Mouse (Mus musculus): ENCODE measurements around the gene Cables2. TPM values are rescaled to one million over a fixed set of nuclear protein-coding genes. Genes with fewer than 3 reads are reported as not detected.

The Cables2 gene
- total RNA-seq, 2 experiments from 2014 or later: 9.7 to 11.5 TPM

- intact Hi-C loops (cut with DNase I): no loop called here
These were observed 58.8 kb downstream of the Cables2 start for GRCm38 (mm10) chr2:180214352-180214978.

DNA sequence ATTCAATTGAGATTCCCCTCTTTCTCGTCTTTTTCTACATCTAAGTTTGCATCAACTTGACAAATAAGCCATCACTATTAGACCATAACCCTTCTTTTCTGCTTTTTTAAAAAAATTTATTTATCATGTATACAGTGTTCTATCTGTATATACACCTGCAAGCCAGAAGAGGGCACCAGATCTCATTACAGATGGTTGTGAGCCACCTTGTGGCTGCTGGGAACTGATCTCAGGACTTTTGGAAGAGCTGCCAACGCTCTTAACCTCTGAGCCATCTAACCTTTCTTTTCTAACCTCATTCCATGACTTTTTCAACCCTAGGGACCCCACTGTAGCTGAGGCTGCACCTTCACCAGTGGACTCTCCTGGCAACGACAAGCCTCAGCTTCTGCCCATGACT lies 61.0 kb downstream of the Cables2 start:
- intact Hi-C loops (cut with DNase I): no loop called here
- DNase-seq: no peak

More at GRCm38 (mm10) chr2:180214352-180214978, 58.8 kb downstream of the Cables2 start:
- DNase-seq: no peak

DNA sequence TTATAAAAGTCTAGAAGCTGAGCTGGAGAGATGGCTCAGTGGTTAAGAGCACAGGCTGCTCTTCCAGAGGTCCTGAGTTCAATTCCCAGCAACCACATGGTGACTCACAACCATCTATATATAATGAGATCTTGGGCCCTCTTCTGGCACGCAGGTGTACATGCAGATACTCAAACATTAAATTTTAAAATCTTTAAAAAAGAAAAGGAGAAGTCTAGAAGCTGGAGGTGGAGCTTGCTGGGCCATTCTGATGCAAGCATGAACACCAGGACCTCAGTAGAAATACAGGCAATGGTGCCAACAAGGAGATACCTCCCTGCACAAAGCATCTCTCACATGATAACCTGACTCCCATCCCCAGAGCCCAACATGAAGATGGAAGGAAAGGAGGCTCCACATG lies 64.3 kb downstream of the Cables2 start:
- intact Hi-C loops (cut with DNase I): no loop called here

More for the DNA sequence above, 64.3 kb downstream of the Cables2 start:
- DNase-seq: no peak

Small RNAs within 50 kb of the gene (microRNA-seq; reads per million reads assigned to microRNA genes)
- gene Mir3091: 0 reads per million in 2 experiments

Other genes with a start within 250 kb of the Cables2 start
- gene Lsm14b, start 248.5 kb downstream of the Cables2 start, total RNA-seq (2021): 10 to 100 TPM; 41.4 to 45.1 TPM
- 100 to 1,000 TPM; 117 to 131 TPM for gene Psma7, start 231.1 kb downstream of the Cables2 start, total RNA-seq (2021)
- 1 to 10 TPM; 1.2 to 2.1 TPM for gene Ss18l1, start 231.0 kb downstream of the Cables2 start, total RNA-seq (2021)
- gene Mtg2, start 202.9 kb downstream of the Cables2 start, total RNA-seq (2021): 10 to 100 TPM; 12.3 to 16.9 TPM
- gene Hrh3, start 169.0 kb downstream of the Cables2 start, total RNA-seq (2021): not detected
- 10 to 100 TPM; 15.5 to 17.0 TPM for gene Osbpl2, start 154.2 kb downstream of the Cables2 start, total RNA-seq (2021)
- 100 to 1,000 TPM in 1 of 2 experiments, 10 to 100 TPM in 1; 95.4 to 103 TPM for gene Adrm1, start 102.0 kb downstream of the Cables2 start, total RNA-seq (2021)
- 10 to 100 TPM in 1 of 2 experiments, 1 to 10 TPM in 1; 8.7 to 11.2 TPM for gene Lama5, start 47.6 kb downstream of the Cables2 start, total RNA-seq (2021)
- gene Rps21, start 16.1 kb downstream of the Cables2 start, total RNA-seq (2021): 100 to 1,000 TPM; 310 to 370 TPM
- gene Rbbp8nl, start 16.4 kb upstream of the Cables2 start, total RNA-seq (2021): not detected
- gene Gata5, start 61.2 kb upstream of the Cables2 start, total RNA-seq (2021): not detected
- gene Slco4a1, start 182.7 kb upstream of the Cables2 start, total RNA-seq (2021): under 1 TPM in 1 of 2 experiments, not detected in 1; 0.08 TPM
- not detected for gene Ntsr1, start 226.5 kb upstream of the Cables2 start, total RNA-seq (2021)

Data from gastrocnemius, postnatal 36 days (tissue).